Mouse (Mus musculus) cerebellum, adult 2 months (tissue): ENCODE measurements around the gene Jund. TPM values are rescaled to one million over a fixed set of nuclear protein-coding genes. Genes with fewer than 3 reads are reported as not detected.

Experiments
- DNase-seq, 2 experiments: peaks; one replicate each; pipeline ENCODE4 v3.0.0; 2021
- H3K27ac ChIP-seq: fragments of 200-500 bp; 2 replicates; pipeline ENCODE4 v1.5.1; 2012; ENCODE audit warnings: low read length, control low read depth, inconsistent platforms; ENCODE audit not compliant: insufficient read depth
- H3K27me3 ChIP-seq: fragments of 200-500 bp; 2 replicates; pipeline ENCODE4 v1.6.1; 2012; ENCODE audit warnings: inconsistent platforms, mild to moderate bottlenecking, low read length, moderate library complexity; ENCODE audit not compliant: control insufficient read depth, insufficient read depth
- H3K4me1 ChIP-seq: fragments of 200-500 bp; 2 replicates; pipeline ENCODE4 v1.6.1; 2011; ENCODE audit warnings: low read length; ENCODE audit not compliant: control insufficient read depth, insufficient read depth
- H3K4me3 ChIP-seq: fragments of 200-500 bp; replicated peaks from 2 replicates; pipeline ENCODE3; 2011; ENCODE audit warnings: mild to moderate bottlenecking, low read depth, low read length, control low read depth; ENCODE audit not compliant: insufficient read depth
- CTCF ChIP-seq: fragments of 200-500 bp; IDR thresholded peaks from 2 replicates; pipeline ENCODE4 v1.5.1; 2011; ENCODE audit warnings: low read depth, mild to moderate bottlenecking, control low read depth, low read length, moderate library complexity, borderline replicate concordance; ENCODE audit not compliant: insufficient read depth
- POLR2A ChIP-seq: fragments of 200-500 bp; IDR thresholded peaks from 2 replicates; pipeline ENCODE4 v1.6.1; 2011; ENCODE audit warnings: low read length, control low read depth, borderline replicate concordance; ENCODE audit not compliant: insufficient read depth
- WGBS: fragments of 180-500 bp; shearing (Covaris S2); methylation state at CpG from one replicate; pipeline ENCODE4 v1.1.7; 2018; 5-methylcytosine and 5-hydroxymethylcytosine counted together
- polyA plus RNA-seq: library from polyadenylated mRNA; depleted of rRNA; stranded (reverse); fragments of >200 nt; gene quantifications from 2 replicates; pipeline ENCODE4 v1.2.3, GENCODE M21; 2012; rRNA removed

Gene Jund
- polyA plus RNA-seq, 1 experiment = 252 TPM

GRCm38 (mm10) chr8:70749097-70749674 is 50.4 kb downstream of the Jund start:
- peak in 1 of 2 experiments; percentile 7 for DNase-seq
- Histone ChIP-seq H3K27ac (no peak overlapping the region), H3K4me3 (no peak overlapping the region), H3K4me1 (peaks cover 2% of the 10 kb centered on the region; the same call in 1 of the 2 replicates), H3K27me3 (no peaks in the 10 kb centered on the region)
- no peak for TF ChIP-seq CTCF
- TF ChIP-seq POLR2A = no peak
- 80% methylated on average over 19 of the region's 19 CpGs for WGBS

Other genes with a start within 250 kb of the Jund start
- gene Klhl26, start 222.0 kb upstream of the Jund start, polyA plus RNA-seq = 62.4 and 68.5 TPM in 2 replicates
- gene Tmem59l, start 211.6 kb upstream of the Jund start, polyA plus RNA-seq = 524 and 552 TPM in 2 replicates
- 3.8 and 4.0 TPM in 2 replicates for gene Crlf1, start 205.8 kb upstream of the Jund start, polyA plus RNA-seq
- 184 and 189 TPM in 2 replicates for gene Rex1bd, start 192.2 kb upstream of the Jund start, polyA plus RNA-seq
- 920 and 977 TPM in 2 replicates for gene Uba52, start 188.1 kb upstream of the Jund start, polyA plus RNA-seq
- 531 and 552 TPM in 2 replicates for gene Fkbp8, start 171.2 kb upstream of the Jund start, polyA plus RNA-seq
- 63.4 and 65.9 TPM in 2 replicates for gene Kxd1, start 171.0 kb upstream of the Jund start, polyA plus RNA-seq
- 27.9 and 29.1 TPM in 2 replicates for gene Ell, start 159.5 kb upstream of the Jund start, polyA plus RNA-seq
- gene Isyna1, start 104.6 kb upstream of the Jund start, polyA plus RNA-seq = 55.3 and 61.4 TPM in 2 replicates
- gene Ssbp4, start 90.1 kb upstream of the Jund start, polyA plus RNA-seq = 172 and 181 TPM in 2 replicates
- gene Lrrc25, start 82.8 kb upstream of the Jund start, polyA plus RNA-seq = 0.30 and 0.33 TPM in 2 replicates
- 0.28 and 0.51 TPM in 2 replicates for gene Gdf15, start 66.5 kb upstream of the Jund start, polyA plus RNA-seq
- 28.3 and 32.5 TPM in 2 replicates for gene Pgpep1, start 38.6 kb upstream of the Jund start, polyA plus RNA-seq
- 113 and 117 TPM in 2 replicates for gene Lsm4, start 25.7 kb upstream of the Jund start, polyA plus RNA-seq
- 0.08 and 0.11 TPM in 2 replicates for gene Iqcn, start 4.5 kb downstream of the Jund start, polyA plus RNA-seq
- 0.13 TPM in 1 of 2 replicates, not detected in the other for gene Gm3336, start 19.6 kb downstream of the Jund start, polyA plus RNA-seq
- gene Pde4c, start 24.8 kb downstream of the Jund start, polyA plus RNA-seq = 2.5 and 3.0 TPM in 2 replicates
- 1,156 and 1,176 TPM in 2 replicates for gene Rab3a, start 55.7 kb downstream of the Jund start, polyA plus RNA-seq
- gene Mpv17l2, start 62.0 kb downstream of the Jund start, polyA plus RNA-seq = 81.1 and 83.4 TPM in 2 replicates
- gene Pik3r2, start 77.8 kb downstream of the Jund start, polyA plus RNA-seq = 150 and 158 TPM in 2 replicates
- 69.5 and 70.4 TPM in 2 replicates for gene Mast3, start 106.1 kb downstream of the Jund start, polyA plus RNA-seq
- gene Il12rb1, start 109.5 kb downstream of the Jund start, polyA plus RNA-seq = 1.8 and 1.9 TPM in 2 replicates
- gene Arrdc2, start 140.8 kb downstream of the Jund start, polyA plus RNA-seq = 33.1 and 34.0 TPM in 2 replicates
- gene Kcnn1, start 164.3 kb downstream of the Jund start, polyA plus RNA-seq = 19.4 and 22.1 TPM in 2 replicates
- gene Ccdc124, start 175.0 kb downstream of the Jund start, polyA plus RNA-seq = 123 and 145 TPM in 2 replicates
- gene Slc5a5, start 193.8 kb downstream of the Jund start, polyA plus RNA-seq = 6.7 and 6.9 TPM in 2 replicates
- 1,458 and 1,510 TPM in 2 replicates for gene Rpl18a, start 198.5 kb downstream of the Jund start, polyA plus RNA-seq
- gene Map1s, start 207.0 kb downstream of the Jund start, polyA plus RNA-seq = 53.4 and 53.7 TPM in 2 replicates